Mouse (Mus musculus): Measurements from ENCODE around the gene Cep19. TPM values are rescaled to one million over a fixed set of nuclear protein-coding genes. Genes with fewer than 3 reads are reported as not detected.
"Not testable (repeated sequence)": the region's sequence is repeated elsewhere in the genome, so short reads cannot be mapped to it uniquely, and the experiment has no call there.

Gene Cep19
- polyA plus RNA-seq, 1 experiment from 2014 or later: 51.0 TPM

DNA sequence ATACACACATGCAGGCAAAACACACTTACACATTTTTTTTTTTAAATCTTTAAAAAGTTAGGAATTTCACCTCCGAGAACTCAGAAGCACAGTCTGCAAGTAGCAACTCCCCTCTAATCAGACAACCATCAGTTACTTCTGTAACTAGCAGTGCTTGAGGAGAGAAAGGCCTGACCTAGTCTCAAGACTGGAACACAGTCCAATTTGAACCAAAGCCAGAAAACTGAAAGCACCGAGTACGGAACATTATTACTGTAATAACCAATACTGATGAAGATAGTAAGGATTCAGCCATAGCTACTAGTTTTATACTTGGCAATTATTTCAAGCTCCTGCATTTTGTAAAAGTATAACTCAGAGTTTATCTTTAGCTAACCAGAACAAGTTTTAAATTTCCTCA lies 23.2 kb upstream of the Cep19 start:
- Histone ChIP-seq H3K27me3 (replicated peaks; ENCODE audit: control insufficient read depth, insufficient read depth, low read length) (no peaks in the 10 kb centered on the region), H3K36me3 (ENCODE audit: control insufficient read depth, insufficient read depth, low read length) (no peaks in the 10 kb centered on the region), H3K4me1 (ENCODE audit: control insufficient read depth, insufficient read depth, low read depth, low read length) (peaks cover 15% of the 10 kb centered on the region), H3K4me3 (ENCODE audit: low read length) (no peak overlapping the region), H3K9ac (ENCODE audit: low read depth, low read length) (no peak overlapping the region), H3K27ac (ENCODE audit: low read depth, low read length) (no peak overlapping the region), H3K9me3 (ENCODE audit: control insufficient read depth, low read length) (no peaks in the 10 kb centered on the region), H3K4me2 (ENCODE audit: low read length) (no peak overlapping the region; the same call in 1 of the 2 replicates)
- WGBS: 62% methylated on average over 3 of the region's 3 CpGs
- no peak for ATAC-seq

- Histone ChIP-seq H3K36me3 (ENCODE audit: control insufficient read depth, insufficient read depth, low read length) (no peaks in the 10 kb centered on the region; the same call in 1 of the 2 replicates), H3K4me2 (ENCODE audit: low read length) (peak overlapping the region; percentile 68), H3K27ac (ENCODE audit: low read depth, low read length) (no peak overlapping the region), H3K9me3 (ENCODE audit: control insufficient read depth, low read length) (no peaks in the 10 kb centered on the region), H3K4me1 (ENCODE audit: control insufficient read depth, insufficient read depth, low read depth, low read length) (peaks cover 15% of the 10 kb centered on the region), H3K9ac (ENCODE audit: low read depth, low read length) (peak overlapping the region; percentile 98), H3K4me3 (ENCODE audit: low read length) (peak overlapping the region; percentile 90), H3K27me3 (replicated peaks; ENCODE audit: control insufficient read depth, insufficient read depth, low read length) (no peaks in the 10 kb centered on the region)
- ATAC-seq: no peak
- WGBS: 8% methylated on average over 13 of the region's 13 CpGs
Observed at GRCm38 (mm10) chr16:32077648-32078407, 21.8 kb upstream of the Cep19 start.

- WGBS: 0% methylated on average over 30 of the region's 30 CpGs
- peak overlapping the region; percentile 90 for H3K4me3 ChIP-seq (ENCODE audit: low read length)
- H3K9me3 ChIP-seq (ENCODE audit: control insufficient read depth, low read length): no peaks in the 10 kb centered on the region
Observed at GRCm38 (mm10) chr16:32078408-32078990, 21.1 kb upstream of the Cep19 start.

DNA sequence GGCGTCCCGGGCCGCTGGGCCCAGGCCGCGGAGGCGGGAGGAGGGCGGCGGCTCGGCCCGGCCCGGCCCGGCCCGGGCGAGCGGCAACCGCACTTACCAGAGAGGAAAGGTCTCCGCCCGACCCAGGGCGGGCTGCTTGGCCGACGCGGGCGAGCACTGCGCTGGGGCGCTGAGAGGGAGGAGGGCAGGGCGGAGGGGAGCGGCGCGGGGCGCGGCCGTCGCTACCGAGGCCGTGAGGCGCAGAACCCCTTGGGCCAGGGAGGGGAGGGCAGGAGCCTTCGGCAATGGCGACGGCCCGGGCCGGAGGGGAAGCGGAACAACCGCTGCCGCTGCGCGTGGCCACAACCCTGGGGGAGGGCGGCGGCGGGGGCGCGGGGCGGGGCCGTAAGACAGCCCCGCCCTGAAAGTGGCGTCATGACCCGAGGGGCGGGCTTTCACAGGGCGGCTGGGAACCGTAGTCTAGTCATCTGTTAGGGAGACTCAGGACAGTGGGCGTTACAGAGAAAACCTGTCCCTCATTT lies 20.5 kb upstream of the Cep19 start, which contains the start of gene Pak2:
Gene Pak2 (minus strand): TSS at position 352 of the 521 bp plus-strand sequence.
- WGBS: under 1% methylated on average over 42 of the region's 60 CpGs
- peaks cover 4% of the 10 kb centered on the region for H3K36me3 ChIP-seq (ENCODE audit: control insufficient read depth, insufficient read depth, low read length)
- H3K4me1 ChIP-seq (ENCODE audit: control insufficient read depth, insufficient read depth, low read depth, low read length): peaks cover 15% of the 10 kb centered on the region
- H3K4me2 ChIP-seq (ENCODE audit: low read length): peak within 1 kb of the TSS; percentile 68
- peak; percentile 98 for ATAC-seq
- H3K27ac ChIP-seq (ENCODE audit: low read depth, low read length): peak within 1 kb of the TSS; percentile 93
- no peaks in the 10 kb centered on the region for H3K27me3 ChIP-seq (replicated peaks; ENCODE audit: control insufficient read depth, insufficient read depth, low read length)
- H3K4me3 ChIP-seq (ENCODE audit: low read length): peak within 1 kb of the TSS; percentile 90
- H3K9ac ChIP-seq (ENCODE audit: low read depth, low read length): peak within 1 kb of the TSS; percentile 98
- no peaks in the 10 kb centered on the region for H3K9me3 ChIP-seq (ENCODE audit: control insufficient read depth, low read length)

More at GRCm38 (mm10) chr16:32078408-32078990, 21.1 kb upstream of the Cep19 start:
- no peak for ATAC-seq
- H3K4me2 ChIP-seq (ENCODE audit: low read length): peak overlapping the region; percentile 68
- peak overlapping the region; percentile 93 for H3K27ac ChIP-seq (ENCODE audit: low read depth, low read length)
- peaks cover 15% of the 10 kb centered on the region for H3K4me1 ChIP-seq (ENCODE audit: control insufficient read depth, insufficient read depth, low read depth, low read length)
- H3K27me3 ChIP-seq (replicated peaks; ENCODE audit: control insufficient read depth, insufficient read depth, low read length): no peaks in the 10 kb centered on the region
- H3K9ac ChIP-seq (ENCODE audit: low read depth, low read length): peak overlapping the region; percentile 98
- H3K36me3 ChIP-seq (ENCODE audit: control insufficient read depth, insufficient read depth, low read length): peaks cover 2% of the 10 kb centered on the region

- H3K27ac ChIP-seq (ENCODE audit: low read depth, low read length): no peak overlapping the region
- H3K27me3 ChIP-seq (replicated peaks; ENCODE audit: control insufficient read depth, insufficient read depth, low read length): no peaks in the 10 kb centered on the region
- no peaks in the 10 kb centered on the region for H3K4me1 ChIP-seq (ENCODE audit: control insufficient read depth, insufficient read depth, low read depth, low read length)
- no peak overlapping the region for H3K4me3 ChIP-seq (ENCODE audit: low read length)
- 87% methylated on average over 17 of the region's 17 CpGs for WGBS
- H3K9me3 ChIP-seq (ENCODE audit: control insufficient read depth, low read length): no peaks in the 10 kb centered on the region
- peaks cover 38% of the 10 kb centered on the region for H3K36me3 ChIP-seq (ENCODE audit: control insufficient read depth, insufficient read depth, low read length)
- no peak for ATAC-seq
- no peak overlapping the region for H3K4me2 ChIP-seq (ENCODE audit: low read length)
- no peak overlapping the region for H3K9ac ChIP-seq (ENCODE audit: low read depth, low read length)
Observed at GRCm38 (mm10) chr16:32087629-32088443, 11.8 kb upstream of the Cep19 start.

DNA sequence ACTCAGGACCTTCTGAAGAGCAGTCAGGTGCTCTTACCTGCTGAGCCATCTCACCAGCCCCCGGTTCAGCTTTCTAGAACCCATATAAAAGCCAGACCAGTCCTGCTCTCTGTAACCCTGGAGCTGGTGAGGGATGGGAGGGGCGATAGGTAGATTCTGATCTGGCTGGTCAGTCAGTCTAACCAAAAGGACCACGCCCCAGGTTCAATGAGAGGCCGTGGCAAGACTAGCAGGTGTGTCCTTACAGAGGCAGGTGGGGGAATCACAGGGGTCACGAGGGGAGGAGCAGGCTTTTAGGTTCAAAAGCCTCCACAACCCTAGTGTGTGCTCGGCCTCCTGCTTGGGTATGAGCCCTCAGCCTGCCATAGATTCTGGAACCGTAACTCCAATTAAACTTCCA lies 8.1 kb upstream of the Cep19 start:
- Histone ChIP-seq H3K4me2 (ENCODE audit: low read length) (no peak overlapping the region), H3K9me3 (ENCODE audit: control insufficient read depth, low read length) (no peaks in the 10 kb centered on the region), H3K36me3 (ENCODE audit: control insufficient read depth, insufficient read depth, low read length) (peaks cover 25% of the 10 kb centered on the region), H3K4me3 (ENCODE audit: low read length) (no peak overlapping the region), H3K4me1 (ENCODE audit: control insufficient read depth, insufficient read depth, low read depth, low read length) (no peaks in the 10 kb centered on the region), H3K9ac (ENCODE audit: low read depth, low read length) (no peak overlapping the region), H3K27ac (ENCODE audit: low read depth, low read length) (no peak overlapping the region), H3K27me3 (replicated peaks; ENCODE audit: control insufficient read depth, insufficient read depth, low read length) (no peaks in the 10 kb centered on the region)
- 99% methylated on average over 7 of the region's 7 CpGs for WGBS
- no peak for ATAC-seq

GRCm38 (mm10) chr16:32097757-32098156 lies 1.8 kb upstream of the Cep19 start:
- H3K36me3 ChIP-seq (ENCODE audit: control insufficient read depth, insufficient read depth, low read length); ATAC-seq; H3K9me3 ChIP-seq (ENCODE audit: control insufficient read depth, low read length); H3K4me3 ChIP-seq (ENCODE audit: low read length); H3K9ac ChIP-seq (ENCODE audit: low read depth, low read length); H3K27ac ChIP-seq (ENCODE audit: low read depth, low read length); H3K27me3 ChIP-seq (replicated peaks; ENCODE audit: control insufficient read depth, insufficient read depth, low read length); H3K4me2 ChIP-seq (ENCODE audit: low read length): not testable (repeated sequence)
- peaks cover 11% of the 10 kb centered on the region for H3K4me1 ChIP-seq (ENCODE audit: control insufficient read depth, insufficient read depth, low read depth, low read length)
- 93% methylated on average over 2 of the region's 2 CpGs for WGBS

DNA sequence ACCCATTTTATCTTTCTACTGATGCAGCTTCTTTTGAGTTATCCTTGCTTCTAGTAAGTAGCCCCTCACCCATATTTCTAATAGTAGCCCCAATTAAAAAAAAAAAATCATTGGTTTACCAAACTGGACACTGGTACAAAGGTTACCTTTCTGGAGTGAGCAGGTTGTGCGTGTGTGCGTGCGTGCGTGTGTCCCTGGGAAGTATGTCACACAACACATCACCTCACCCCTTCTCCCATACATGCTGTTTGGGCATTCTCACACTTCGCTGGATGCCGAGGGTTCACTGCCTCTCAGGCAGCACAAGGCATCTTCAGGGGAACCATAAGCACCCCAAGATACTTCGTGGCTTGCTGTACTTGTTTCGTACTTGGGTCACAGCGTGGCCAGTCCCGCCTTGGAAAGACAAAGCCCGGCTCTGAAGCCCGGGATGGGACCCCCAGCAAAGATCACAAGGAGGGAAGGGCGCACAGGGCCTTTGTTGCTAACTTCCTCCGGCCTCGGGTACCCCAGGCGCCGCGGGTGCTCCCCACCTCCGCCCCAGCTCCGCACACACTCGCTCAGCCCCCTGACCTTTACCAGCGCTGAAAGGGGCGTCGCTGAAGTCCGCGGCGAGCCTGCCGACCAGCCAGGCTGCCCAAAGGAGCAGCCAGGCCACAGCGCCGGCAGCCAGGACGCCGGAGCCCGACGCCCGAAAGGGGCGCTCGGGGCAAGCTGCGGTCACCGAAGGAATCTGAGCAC lies 533 bp upstream of the Cep19 start:
- Histone ChIP-seq H3K4me2 (ENCODE audit: low read length) (peak overlapping the region; percentile 86), H3K27me3 (replicated peaks; ENCODE audit: control insufficient read depth, insufficient read depth, low read length) (no peaks in the 10 kb centered on the region), H3K4me1 (ENCODE audit: control insufficient read depth, insufficient read depth, low read depth, low read length) (peaks cover 11% of the 10 kb centered on the region), H3K9me3 (ENCODE audit: control insufficient read depth, low read length) (no peaks in the 10 kb centered on the region), H3K9ac (ENCODE audit: low read depth, low read length) (peak overlapping the region; percentile 88), H3K27ac (ENCODE audit: low read depth, low read length) (peak overlapping the region; percentile 83), H3K4me3 (ENCODE audit: low read length) (peak overlapping the region; percentile 91), H3K36me3 (ENCODE audit: control insufficient read depth, insufficient read depth, low read length) (peaks cover 8% of the 10 kb centered on the region)
- peak; percentile 76 for ATAC-seq
- under 1% methylated on average over 36 of the region's 39 CpGs for WGBS

Measured in hindbrain, embryonic 16.5 days (tissue).